Mouse (Mus musculus) cerebellum, adult (tissue): ENCODE measurements around the gene Mapk11.

Experiments
- ATAC-seq: cut with Nextera tagmentation; 2 replicates; pipeline ENCODE4 v1.9.2; 2017; ENCODE audit warnings: mild to moderate bottlenecking, moderate library complexity, mixed read lengths; ENCODE audit not compliant: insufficient number of reproducible peaks, low FRiP score, low TSS enrichment

Gene Mapk11

GRCm38 (mm10) chr15:89149271-89150040 is at the start of gene Mapk11:
TSS of gene Mapk11 (minus strand) at chr15:89149628.
- no peak for ATAC-seq

- ATAC-seq = no peak
Measured at GRCm38 (mm10) chr15:89197056-89197455, 47.6 kb upstream of the Mapk11 start.

- ATAC-seq = peak; percentile 95
Measured at GRCm38 (mm10) chr15:89196313-89196706, 46.9 kb upstream of the Mapk11 start, which contains the start of gene Dennd6b. TSS of gene Dennd6b (minus strand) at chr15:89196496.

GRCm38 (mm10) chr15:89195690-89196312 is 46.4 kb upstream of the Mapk11 start:
- peak; percentile 84 for ATAC-seq

- ATAC-seq = no peak
Measured at GRCm38 (mm10) chr15:89195261-89195681, 45.8 kb upstream of the Mapk11 start.

GRCm38 (mm10) chr15:89184937-89185227 is 35.5 kb upstream of the Mapk11 start:
- ATAC-seq = no peak

- no peak for ATAC-seq
Measured at GRCm38 (mm10) chr15:89184141-89184936, 34.9 kb upstream of the Mapk11 start.

GRCm38 (mm10) chr15:89182842-89183241 is 33.4 kb upstream of the Mapk11 start:
- ATAC-seq = no peak

- no peak for ATAC-seq
Measured at GRCm38 (mm10) chr15:89182328-89182741, 32.9 kb upstream of the Mapk11 start.

- no peak for ATAC-seq
Measured at GRCm38 (mm10) chr15:89181561-89182270, 32.3 kb upstream of the Mapk11 start.

GRCm38 (mm10) chr15:89180571-89181229 is 31.3 kb upstream of the Mapk11 start, which contains the start of gene Plxnb2:
TSS of gene Plxnb2 (minus strand) at chr15:89180788.
- peak; percentile 13; the same call in 1 of the 2 replicates for ATAC-seq

- no peak for ATAC-seq
Measured at GRCm38 (mm10) chr15:89180081-89180541, 30.7 kb upstream of the Mapk11 start.

- no peak for ATAC-seq
Measured at GRCm38 (mm10) chr15:89179630-89179964, 30.2 kb upstream of the Mapk11 start.

GRCm38 (mm10) chr15:89178954-89179629 is 29.7 kb upstream of the Mapk11 start:
- ATAC-seq = no peak

GRCm38 (mm10) chr15:89178260-89178860 is 28.9 kb upstream of the Mapk11 start:
- peak; percentile 47 for ATAC-seq

- no peak for ATAC-seq
Measured at GRCm38 (mm10) chr15:89177576-89178259, 28.3 kb upstream of the Mapk11 start.

GRCm38 (mm10) chr15:89177121-89177520 is 27.7 kb upstream of the Mapk11 start:
- no peak for ATAC-seq

GRCm38 (mm10) chr15:89175411-89176155 is 26.2 kb upstream of the Mapk11 start:
- no peak for ATAC-seq
